Mouse (Mus musculus) left cerebral cortex, adult 8-10 months (tissue): ENCODE measurements around the gene Dvl2. TPM values are rescaled to one million over a fixed set of nuclear protein-coding genes. Genes with fewer than 3 reads are reported as not detected.
"Not testable (repeated sequence)": the region's sequence is repeated elsewhere in the genome, so short reads cannot be mapped to it uniquely, and the experiment has no call there.

ENCODE experiments used
- DNase-seq, 2 experiments: peaks; one replicate each; pipeline ENCODE4 v3.0.0; 2022; ENCODE audit warnings: low spot score in 2 of 2
- total RNA-seq, 4 experiments: library from RNA; stranded (reverse); gene quantifications; 2 replicates each; pipeline ENCODE4 v1.2.4; 2022

The Dvl2 gene
- 10 to 100 TPM; 28.0 to 36.9 (median 32.9) TPM for total RNA-seq

GRCm38 (mm10) chr11:70000396-70000898 is at the start of gene Dvl2:
Gene Dvl2 (plus strand): TSS chr11:70000595.
- peak; percentile 82 to 93 for DNase-seq

GRCm38 (mm10) chr11:69950807-69951459 is 49.5 kb upstream of the Dvl2 start:
- no peak for DNase-seq

- no peak for DNase-seq
Measured at GRCm38 (mm10) chr11:69952274-69952673, 48.1 kb upstream of the Dvl2 start.

GRCm38 (mm10) chr11:69953267-69953915 is 47.0 kb upstream of the Dvl2 start:
- DNase-seq: no peak

- DNase-seq: not testable (repeated sequence)
Measured at GRCm38 (mm10) chr11:69955618-69956017, 44.8 kb upstream of the Dvl2 start.

GRCm38 (mm10) chr11:69956218-69956617 is 44.2 kb upstream of the Dvl2 start:
- no peak for DNase-seq

- no peak for DNase-seq
Measured at GRCm38 (mm10) chr11:69960616-69961015, 39.8 kb upstream of the Dvl2 start.

- no peak for DNase-seq
Measured at GRCm38 (mm10) chr11:69961841-69962240, 38.6 kb upstream of the Dvl2 start.

GRCm38 (mm10) chr11:69964650-69965270 is 35.6 kb upstream of the Dvl2 start, which contains the start of gene Cldn7:
Gene Cldn7 (plus strand): TSS chr11:69964779.
- DNase-seq: no peak

GRCm38 (mm10) chr11:69965271-69966005 is 35.0 kb upstream of the Dvl2 start:
- no peak for DNase-seq

GRCm38 (mm10) chr11:69966006-69966859 is 34.2 kb upstream of the Dvl2 start:
- DNase-seq: no peak

GRCm38 (mm10) chr11:69966860-69967517 is 33.4 kb upstream of the Dvl2 start:
- DNase-seq: no peak

GRCm38 (mm10) chr11:69968793-69969192 is 31.6 kb upstream of the Dvl2 start:
- DNase-seq: no peak

- DNase-seq: no peak
Measured at GRCm38 (mm10) chr11:69970222-69970621, 30.2 kb upstream of the Dvl2 start.

GRCm38 (mm10) chr11:69970775-69971174 is 29.6 kb upstream of the Dvl2 start:
- no peak for DNase-seq

GRCm38 (mm10) chr11:69974907-69975306 is 25.5 kb upstream of the Dvl2 start:
- DNase-seq: no peak

GRCm38 (mm10) chr11:69976271-69976670 is 24.1 kb upstream of the Dvl2 start:
- DNase-seq: no peak

GRCm38 (mm10) chr11:69979827-69980195 is 20.6 kb upstream of the Dvl2 start:
- no peak for DNase-seq

- DNase-seq: peak; percentile 97 to 100
Measured at GRCm38 (mm10) chr11:69980196-69981140, 19.9 kb upstream of the Dvl2 start.
